Mouse (Mus musculus) ES-Bruce4 (cell line): ENCODE data around the gene Vps39. TPM values are rescaled to one million over a fixed set of nuclear protein-coding genes. Genes with fewer than 3 reads are reported as not detected.

Experiments
- H3K27ac ChIP-seq: 2 replicates; pipeline ENCODE4 v1.5.1; 2012; ENCODE audit warnings: low read length, inconsistent platforms; ENCODE audit not compliant: insufficient read depth
- H3K27me3 ChIP-seq: 2 replicates; pipeline ENCODE4 v1.6.1; 2012; ENCODE audit warnings: mild to moderate bottlenecking, low read length, inconsistent platforms; ENCODE audit not compliant: control insufficient read depth, poor library complexity, insufficient read depth, severe bottlenecking
- H3K36me3 ChIP-seq: 2 replicates; pipeline ENCODE4 v1.6.1; 2012; ENCODE audit warnings: inconsistent platforms, mild to moderate bottlenecking, low read length, moderate library complexity; ENCODE audit not compliant: control insufficient read depth, poor library complexity, insufficient read depth, severe bottlenecking
- H3K4me1 ChIP-seq: one replicate; pipeline ENCODE4 v1.8.1; 2011; ENCODE audit warnings: low read length; ENCODE audit not compliant: control insufficient read depth, insufficient read depth
- H3K4me3 ChIP-seq: 2 replicates; pipeline ENCODE4 v1.5.1; 2011; ENCODE audit warnings: low read depth, mild to moderate bottlenecking, low read length
- H3K9ac ChIP-seq: 2 replicates; pipeline ENCODE4 v1.6.1; 2012; ENCODE audit warnings: low read depth, mild to moderate bottlenecking, inconsistent platforms; ENCODE audit not compliant: poor library complexity, severe bottlenecking
- H3K9me3 ChIP-seq: replicated peaks from 2 replicates; pipeline ENCODE4 v1.6.1; 2012; ENCODE audit warnings: mild to moderate bottlenecking, low read length, inconsistent platforms; ENCODE audit not compliant: control insufficient read depth, poor library complexity, insufficient read depth, severe bottlenecking
- CTCF ChIP-seq: IDR thresholded peaks from one replicate; pipeline ENCODE4 v1.8.1; 2011; ENCODE audit warnings: low read depth, low read length
- EP300 ChIP-seq: IDR thresholded peaks from 2 replicates; pipeline ENCODE4 v1.6.1; 2011; ENCODE audit warnings: low read depth, low read length; ENCODE audit not compliant: insufficient read depth
- POLR2A ChIP-seq: IDR thresholded peaks from one replicate; pipeline ENCODE4 v1.8.1; 2011; ENCODE audit warnings: low read length; ENCODE audit not compliant: insufficient read depth
- polyA plus RNA-seq: library from polyadenylated mRNA; stranded (reverse); fragments of >200 nt; gene quantifications from 2 replicates; pipeline ENCODE4 v1.2.4, GENCODE M21; 2011; ENCODE audit warnings: low read depth; ENCODE audit not compliant: missing spikeins, insufficient read depth, insufficient read length

Vps39 gene
- polyA plus RNA-seq, 1 experiment, result 32.5 TPM

DNA sequence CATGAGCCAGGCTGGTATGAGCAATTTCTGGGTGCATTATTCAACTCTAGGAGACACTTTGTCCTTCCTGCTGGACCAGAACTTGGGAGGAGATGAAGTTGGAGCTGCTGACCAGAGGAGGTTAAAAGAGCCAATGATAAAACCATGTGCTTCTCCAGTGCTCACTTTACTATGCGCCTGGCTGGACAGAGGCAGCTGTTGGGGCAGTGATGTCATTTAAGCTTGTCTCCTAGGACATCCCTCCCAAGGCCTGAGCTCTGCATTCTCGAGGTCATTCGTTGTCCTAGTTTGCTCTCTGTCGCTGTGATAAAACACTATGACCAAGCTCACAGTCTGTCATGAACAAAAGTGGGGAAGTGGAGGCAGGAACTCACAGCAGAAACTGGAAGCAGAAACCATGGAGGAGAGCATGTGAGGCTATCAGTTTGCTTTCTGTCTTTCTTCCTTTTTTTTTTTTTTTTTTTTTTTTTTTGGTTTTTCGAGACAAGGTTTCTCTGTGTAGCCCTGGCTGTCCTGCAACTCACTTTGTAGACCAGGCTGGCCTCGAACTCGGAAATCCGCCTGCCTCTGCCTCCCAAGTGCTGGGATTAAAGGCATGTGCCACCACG is 61.4 kb downstream of the Vps39 start:
- Histone ChIP-seq H3K9me3 (no peaks in the 10 kb centered on the region), H3K27me3 (no peaks in the 10 kb centered on the region), H3K4me3 (no peak overlapping the region), H3K36me3 (no peaks in the 10 kb centered on the region), H3K9ac (no peak overlapping the region), H3K4me1 (no peaks in the 10 kb centered on the region), H3K27ac (no peak overlapping the region)
- no peak for TF ChIP-seq EP300
- no peak for TF ChIP-seq POLR2A
- TF ChIP-seq CTCF, result no peak

GRCm38 (mm10) chr2:120288995-120289394 is 63.9 kb downstream of the Vps39 start, which contains the start of gene Pla2g4d:
Gene Pla2g4d (minus strand): TSS chr2:120289197.
- Histone ChIP-seq H3K4me1 (no peaks in the 10 kb centered on the region), H3K9ac (no peak within 1 kb of the TSS), H3K27me3 (no peaks in the 10 kb centered on the region), H3K9me3 (no peaks in the 10 kb centered on the region), H3K27ac (no peak within 1 kb of the TSS), H3K36me3 (no peaks in the 10 kb centered on the region), H3K4me3 (no peak within 1 kb of the TSS)
- TF ChIP-seq CTCF (no peak), EP300 (no peak), POLR2A (no peak)

DNA sequence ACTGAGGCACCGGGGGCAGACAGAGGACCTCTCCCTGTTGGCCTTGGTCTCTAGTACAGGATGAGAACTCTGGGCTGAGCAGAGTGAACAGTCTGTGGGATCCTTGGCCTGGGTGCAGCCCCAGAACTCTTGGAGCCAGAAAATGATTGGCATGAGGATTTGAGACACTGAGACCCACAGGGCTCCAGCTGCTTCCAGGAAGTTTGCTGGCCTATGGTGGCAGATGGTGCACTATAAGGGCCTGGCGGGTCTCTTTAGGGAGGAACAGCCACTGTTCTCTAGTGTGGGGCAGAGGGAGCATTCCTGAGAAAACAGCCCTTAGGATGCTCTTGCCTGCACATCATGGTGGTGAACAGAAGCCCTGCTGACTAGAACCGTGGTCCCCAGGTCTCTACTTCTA is 64.5 kb downstream of the Vps39 start:
- Histone ChIP-seq H3K9ac (no peak overlapping the region), H3K9me3 (no peaks in the 10 kb centered on the region), H3K27ac (no peak overlapping the region), H3K4me3 (no peak overlapping the region), H3K27me3 (no peaks in the 10 kb centered on the region), H3K4me1 (no peaks in the 10 kb centered on the region), H3K36me3 (no peaks in the 10 kb centered on the region)
- TF ChIP-seq CTCF (no peak), EP300 (no peak), POLR2A (no peak)

GRCm38 (mm10) chr2:120285639-120286038 is 67.3 kb downstream of the Vps39 start:
- no peak overlapping the region for H3K27ac ChIP-seq
- H3K36me3 ChIP-seq, result no peaks in the 10 kb centered on the region
- H3K27me3 ChIP-seq, result no peaks in the 10 kb centered on the region
- H3K9ac ChIP-seq, result no peak overlapping the region
- no peaks in the 10 kb centered on the region for H3K4me1 ChIP-seq
- TF ChIP-seq POLR2A, result no peak
- TF ChIP-seq CTCF, result no peak
- TF ChIP-seq EP300, result no peak
- H3K9me3 ChIP-seq, result no peaks in the 10 kb centered on the region
- no peak overlapping the region for H3K4me3 ChIP-seq

DNA sequence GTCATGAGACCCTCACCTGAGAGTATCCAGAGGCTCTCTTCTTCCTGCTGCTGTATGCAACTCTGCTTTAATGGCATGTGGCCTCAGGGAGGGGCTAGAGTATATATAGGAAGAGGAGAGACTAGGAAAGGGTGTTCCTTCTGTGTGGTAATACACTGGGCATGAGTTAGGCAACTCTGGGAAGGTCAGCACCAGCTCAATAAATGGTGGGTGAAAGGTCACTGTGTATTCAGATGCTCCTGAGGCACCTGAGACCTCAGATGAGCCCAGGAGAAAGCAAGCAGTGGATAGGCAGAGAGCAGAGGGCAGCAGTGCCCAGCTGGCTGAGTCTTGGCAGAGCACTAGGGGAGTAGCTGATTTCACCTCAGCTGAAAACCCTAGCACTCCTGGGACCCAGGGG is 68.2 kb downstream of the Vps39 start:
- Histone ChIP-seq H3K27ac (no peak overlapping the region), H3K9ac (no peak overlapping the region), H3K4me3 (no peak overlapping the region), H3K36me3 (no peaks in the 10 kb centered on the region), H3K27me3 (no peaks in the 10 kb centered on the region), H3K4me1 (no peaks in the 10 kb centered on the region), H3K9me3 (no peaks in the 10 kb centered on the region)
- TF ChIP-seq CTCF (no peak), EP300 (no peak), POLR2A (no peak)

GRCm38 (mm10) chr2:120284094-120284493 is 68.8 kb downstream of the Vps39 start:
- H3K9ac ChIP-seq, result no peak overlapping the region
- no peaks in the 10 kb centered on the region for H3K9me3 ChIP-seq
- H3K27ac ChIP-seq, result no peak overlapping the region
- no peak overlapping the region for H3K4me3 ChIP-seq
- H3K27me3 ChIP-seq, result no peaks in the 10 kb centered on the region
- TF ChIP-seq POLR2A, result no peak
- no peaks in the 10 kb centered on the region for H3K36me3 ChIP-seq
- no peaks in the 10 kb centered on the region for H3K4me1 ChIP-seq
